ENCODE assay signal across 15 mouse cellular contexts in genomic region chr17:73060224-73060896, GRCm38 (mm10). TPM values are rescaled to one million over a fixed set of nuclear protein-coding genes. Genes with fewer than 3 reads are reported as not detected.
A peak's percentile ranks its signal among the peaks of the same experiment; 100 is the strongest.
DNase-seq lines count a peak whose midpoint lies in the region; ATAC-seq and TF ChIP-seq lines count a peak whose summit lies in the region.
"Had no signal": no experiment of that assay in that cellular context is flagged by ENCODE, and none has a peak within 500 bp of the region (broad histone marks: within the 10 kb centered on the region; RNA-seq: fewer than 3 reads in every experiment).

No protein-coding gene starts in this region.

- H3K36me3 ChIP-seq in hindbrain, embryonic 15.5 days: no peaks in the 10 kb centered on the region
- H3K36me3 ChIP-seq in hindbrain, embryonic 13.5 days: no peaks in the 10 kb centered on the region
- no peaks in the 10 kb centered on the region for H3K36me3 ChIP-seq in kidney, embryonic 16.5 days (ENCODE audit: insufficient read depth, low read length)
- no peaks in the 10 kb centered on the region for H3K36me3 ChIP-seq in stomach, postnatal 0 days (ENCODE audit: control insufficient read depth, insufficient read depth, low read length)
- H3K36me3 ChIP-seq: embryonic facial prominence, embryonic 13.5 days; forebrain, embryonic 15.5 days; neural tube, embryonic 13.5 days had no signal

- no peak for TF ChIP-seq CTCF in stomach, postnatal 0 days (IDR thresholded peaks at IDR 0.05; ENCODE audit: low read depth)

- TF ChIP-seq EP300 in stomach, postnatal 0 days (optimal IDR thresholded peaks at IDR 0.05): no peak

- 21% methylated on average over 3 of the region's 3 CpGs for WGBS in hindbrain, embryonic 15.5 days
- 25% methylated on average over 3 of the region's 3 CpGs for WGBS in hindbrain, embryonic 13.5 days
- WGBS in kidney, embryonic 16.5 days: 27% methylated on average over 3 of the region's 3 CpGs
- 36% methylated on average over 3 of the region's 3 CpGs for WGBS in stomach, postnatal 0 days

- H3K4me3 ChIP-seq in hindbrain, embryonic 15.5 days: no peak overlapping the region
- H3K4me3 ChIP-seq in hindbrain, embryonic 13.5 days: no peak overlapping the region
- no peak overlapping the region for H3K4me3 ChIP-seq in kidney, embryonic 16.5 days (ENCODE audit: low read length)
- H3K4me3 ChIP-seq in stomach, postnatal 0 days (ENCODE audit: low read depth, low read length): no peak overlapping the region
- H3K4me3 ChIP-seq: embryonic facial prominence, embryonic 13.5 days; forebrain, embryonic 15.5 days; heart, adult 2 months; neural tube, embryonic 13.5 days had no signal

- peak; percentile 37 for DNase-seq in lung, postnatal 10 days
- no peak for DNase-seq in lung, postnatal 36 days
- DNase-seq in stomach, postnatal 0 days (ENCODE audit: low spot score): no peak
- no peak for DNase-seq in B cell, adult 2 months
- DNase-seq: adrenal gland, postnatal 36 days; cerebellum, adult 11 months had no signal

- ATAC-seq in hindbrain, embryonic 15.5 days (ENCODE audit: low FRiP score, low read depth): peak; percentile 23; the same call in 1 of the 2 replicates
- no peak for ATAC-seq in hindbrain, embryonic 13.5 days (ENCODE audit: low FRiP score)
- ATAC-seq in kidney, embryonic 16.5 days (ENCODE audit: low FRiP score, low TSS enrichment): peak; percentile 86
- ATAC-seq in stomach, postnatal 0 days (ENCODE audit: low FRiP score, low TSS enrichment): peak; percentile 49; the same call in 1 of the 2 replicates
- no peak for ATAC-seq in granulocyte monocyte progenitor cell, adult 5-6 weeks (replicated peaks; ENCODE audit: poor library complexity, severe bottlenecking)
- ATAC-seq: forebrain, embryonic 15.5 days had no signal

- H3K9me3 ChIP-seq in hindbrain, embryonic 15.5 days: no peaks in the 10 kb centered on the region
- no peaks in the 10 kb centered on the region for H3K9me3 ChIP-seq in hindbrain, embryonic 13.5 days
- no peaks in the 10 kb centered on the region for H3K9me3 ChIP-seq in kidney, embryonic 16.5 days (ENCODE audit: low read length)
- H3K9me3 ChIP-seq in stomach, postnatal 0 days (ENCODE audit: control insufficient read depth, low read length): no peaks in the 10 kb centered on the region
- H3K9me3 ChIP-seq: embryonic facial prominence, embryonic 13.5 days; forebrain, embryonic 15.5 days; neural tube, embryonic 13.5 days had no signal

- H3K9ac ChIP-seq in hindbrain, embryonic 15.5 days: no peak overlapping the region
- no peak overlapping the region for H3K9ac ChIP-seq in hindbrain, embryonic 13.5 days
- no peak overlapping the region for H3K9ac ChIP-seq in kidney, embryonic 16.5 days (replicated peaks; ENCODE audit: low read length)
- H3K9ac ChIP-seq in stomach, postnatal 0 days (ENCODE audit: low read length): no peak overlapping the region
- H3K9ac ChIP-seq: embryonic facial prominence, embryonic 13.5 days; forebrain, embryonic 15.5 days; neural tube, embryonic 13.5 days had no signal

- H3K4me2 ChIP-seq in hindbrain, embryonic 15.5 days: no peak overlapping the region
- H3K4me2 ChIP-seq in hindbrain, embryonic 13.5 days: no peak overlapping the region
- no peak overlapping the region for H3K4me2 ChIP-seq in kidney, embryonic 16.5 days (replicated peaks; ENCODE audit: low read depth, low read length)
- H3K4me2 ChIP-seq in stomach, postnatal 0 days (replicated peaks; ENCODE audit: low read depth): no peak overlapping the region
- H3K4me2 ChIP-seq: embryonic facial prominence, embryonic 13.5 days; forebrain, embryonic 15.5 days; neural tube, embryonic 13.5 days had no signal

- no peaks in the 10 kb centered on the region for H3K4me1 ChIP-seq in hindbrain, embryonic 15.5 days (replicated peaks)
- 0 out of 2 replicates have a peak, but pooled peaks cover 5% of the 10 kb centered on the region for H3K4me1 ChIP-seq in hindbrain, embryonic 13.5 days (replicated peaks)
- H3K4me1 ChIP-seq in kidney, embryonic 16.5 days (ENCODE audit: insufficient read depth, low read length): peaks cover 12% of the 10 kb centered on the region
- H3K4me1 ChIP-seq in stomach, postnatal 0 days (replicated peaks; ENCODE audit: control insufficient read depth, insufficient read depth): no peaks in the 10 kb centered on the region
- H3K4me1 ChIP-seq: forebrain, embryonic 15.5 days; neural tube, embryonic 13.5 days had no signal

- H3K27ac ChIP-seq in hindbrain, embryonic 15.5 days (replicated peaks): no peak overlapping the region
- no peak overlapping the region for H3K27ac ChIP-seq in hindbrain, embryonic 13.5 days
- H3K27ac ChIP-seq in kidney, embryonic 16.5 days (ENCODE audit: low read length): peak overlapping the region; percentile 86
- H3K27ac ChIP-seq in stomach, postnatal 0 days (replicated peaks): no peak overlapping the region
- H3K27ac ChIP-seq: forebrain, embryonic 15.5 days; heart, adult 2 months; neural tube, embryonic 13.5 days had no signal

- no peaks in the 10 kb centered on the region for H3K27me3 ChIP-seq in hindbrain, embryonic 15.5 days
- H3K27me3 ChIP-seq in hindbrain, embryonic 13.5 days: peaks cover 12% of the 10 kb centered on the region; the same call in 1 of the 2 replicates
- no peaks in the 10 kb centered on the region for H3K27me3 ChIP-seq in kidney, embryonic 16.5 days (ENCODE audit: insufficient read depth, low read length)
- H3K27me3 ChIP-seq in stomach, postnatal 0 days (ENCODE audit: control insufficient read depth, insufficient read depth, low read length): no peaks in the 10 kb centered on the region
- H3K27me3 ChIP-seq: CH12.LX; embryonic facial prominence, embryonic 13.5 days; forebrain, embryonic 15.5 days; neural tube, embryonic 13.5 days had no signal

RNA-seq across cellular contexts. Expression of gene Lclat1, which starts 47.4 kb away (rescaled TPM):
- 12.5 and 16.2 TPM in 2 replicates for polyA plus RNA-seq in hindbrain, embryonic 15.5 days (2015; fragmentation: Nextera tagmentation; extraction: Ambion mirVana)
- polyA plus RNA-seq in hindbrain, embryonic 13.5 days (2015; fragmentation: Nextera tagmentation; extraction: Ambion mirVana): 9.1 and 9.2 TPM in 2 replicates
- 16.9 and 20.0 TPM in 2 replicates for polyA plus RNA-seq in kidney, embryonic 16.5 days (2015; fragmentation: Nextera tagmentation; extraction: Ambion mirVana)
- 4.3 and 5.6 TPM in 2 replicates for polyA plus RNA-seq in stomach, postnatal 0 days (2015; fragmentation: Nextera tagmentation; extraction: Ambion mirVana)
- 14.3 and 27.5 TPM in 2 replicates for total RNA-seq in granulocyte monocyte progenitor cell, adult 5-6 weeks (2014; fragmentation: Nextera tagmentation)
- 11.0 and 12.8 TPM in 2 replicates for total RNA-seq in granulocyte monocyte progenitor cell, adult 5-6 weeks (2017)

Comparison
In these comparisons a context has a peak if more than half of its experiments do, and no peak if none do; other contexts are left out.
1. ATAC-seq: peak in hindbrain, embryonic 15.5 days (single experiment), kidney, embryonic 16.5 days (single experiment) and stomach, postnatal 0 days (single experiment); none in hindbrain, embryonic 13.5 days (single experiment) and granulocyte monocyte progenitor cell, adult 5-6 weeks (single experiment).